ENCODE assay signal across 9 mouse cellular contexts in genomic region chr4:134393026-134393425, GRCm38 (mm10). TPM values are rescaled to one million over a fixed set of nuclear protein-coding genes. Genes with fewer than 3 reads are reported as not detected.
DNase-seq lines count a peak whose midpoint lies in the region; ATAC-seq and TF ChIP-seq lines count a peak whose summit lies in the region.
"Had no signal": no experiment of that assay in that cellular context is flagged by ENCODE, and none has a peak within 500 bp of the region (broad histone marks: within the 10 kb centered on the region; RNA-seq: fewer than 3 reads in every experiment).

No protein-coding gene starts in this region.

- H3K4me3 ChIP-seq in forebrain, embryonic 11.5 days (ENCODE audit: low read depth, low read length): no peak overlapping the region
- no peak overlapping the region for H3K4me3 ChIP-seq in forebrain, embryonic 16.5 days (replicated peaks; ENCODE audit: low read length)
- H3K4me3 ChIP-seq in midbrain, embryonic 11.5 days (ENCODE audit: low read depth, low read length): no peak overlapping the region
- no peak overlapping the region for H3K4me3 ChIP-seq in midbrain, embryonic 13.5 days (replicated peaks)
- H3K4me3 ChIP-seq in forebrain, postnatal 0 days (ENCODE audit: low read depth, low read length): no peak overlapping the region

- no peak overlapping the region for H3K4me2 ChIP-seq in forebrain, embryonic 11.5 days (ENCODE audit: low read depth, low read length, severe bottlenecking)
- no peak overlapping the region for H3K4me2 ChIP-seq in forebrain, embryonic 16.5 days (ENCODE audit: low read length)
- no peak overlapping the region for H3K4me2 ChIP-seq in midbrain, embryonic 11.5 days
- H3K4me2 ChIP-seq in midbrain, embryonic 13.5 days (replicated peaks): no peak overlapping the region
- no peak overlapping the region for H3K4me2 ChIP-seq in forebrain, postnatal 0 days (ENCODE audit: low read depth)

- WGBS in forebrain, embryonic 11.5 days: 24% methylated on average over 12 of the region's 12 CpGs
- 18% methylated on average over 12 of the region's 12 CpGs for WGBS in forebrain, embryonic 16.5 days
- WGBS in midbrain, embryonic 11.5 days: 22% methylated on average over 12 of the region's 12 CpGs
- 24% methylated on average over 12 of the region's 12 CpGs for WGBS in midbrain, embryonic 13.5 days
- WGBS in forebrain, postnatal 0 days: 16% methylated on average over 12 of the region's 12 CpGs

- H3K9me3 ChIP-seq in forebrain, embryonic 11.5 days (ENCODE audit: control insufficient read depth, low read length): peaks cover 2% of the 10 kb centered on the region; the same call in 1 of the 2 replicates
- no peaks in the 10 kb centered on the region for H3K9me3 ChIP-seq in forebrain, embryonic 16.5 days (ENCODE audit: control insufficient read depth, low read length)
- no peaks in the 10 kb centered on the region for H3K9me3 ChIP-seq in midbrain, embryonic 11.5 days (ENCODE audit: control insufficient read depth, low read length)
- H3K9me3 ChIP-seq in midbrain, embryonic 13.5 days: no peaks in the 10 kb centered on the region
- no peaks in the 10 kb centered on the region for H3K9me3 ChIP-seq in forebrain, postnatal 0 days (ENCODE audit: low read length)

- H3K9ac ChIP-seq in forebrain, embryonic 11.5 days (ENCODE audit: low read length): no peak overlapping the region
- H3K9ac ChIP-seq in forebrain, embryonic 16.5 days (replicated peaks; ENCODE audit: low read depth, low read length): no peak overlapping the region
- H3K9ac ChIP-seq in midbrain, embryonic 11.5 days (ENCODE audit: low read length): no peak overlapping the region
- H3K9ac ChIP-seq in midbrain, embryonic 13.5 days (replicated peaks): no peak overlapping the region
- H3K9ac ChIP-seq in forebrain, postnatal 0 days: no peak overlapping the region

- H3K27ac ChIP-seq in forebrain, embryonic 11.5 days (ENCODE audit: low read depth, low read length): no peak overlapping the region
- no peak overlapping the region for H3K27ac ChIP-seq in forebrain, embryonic 16.5 days (ENCODE audit: low read length)
- no peak overlapping the region for H3K27ac ChIP-seq in midbrain, embryonic 11.5 days (ENCODE audit: low read depth, low read length)
- no peak overlapping the region for H3K27ac ChIP-seq in midbrain, embryonic 13.5 days
- 0 out of 2 replicates have a peak overlapping the region, but pooled peaks have one; percentile 1 for H3K27ac ChIP-seq in forebrain, postnatal 0 days (ENCODE audit: low read depth, low read length)

- no peaks in the 10 kb centered on the region for H3K27me3 ChIP-seq in forebrain, embryonic 11.5 days (ENCODE audit: control insufficient read depth, insufficient read depth, low read length)
- no peaks in the 10 kb centered on the region for H3K27me3 ChIP-seq in forebrain, embryonic 16.5 days (replicated peaks; ENCODE audit: control insufficient read depth, insufficient read depth, low read length)
- no peaks in the 10 kb centered on the region for H3K27me3 ChIP-seq in midbrain, embryonic 11.5 days (ENCODE audit: control insufficient read depth, insufficient read depth, low read length)
- no peaks in the 10 kb centered on the region for H3K27me3 ChIP-seq in midbrain, embryonic 13.5 days
- H3K27me3 ChIP-seq in forebrain, postnatal 0 days (ENCODE audit: insufficient read depth, low read length): no peaks in the 10 kb centered on the region

- DNase-seq in forebrain, embryonic 11.5 days (ENCODE audit: low spot score): peak; percentile 68
- peak; percentile 86 for DNase-seq in midbrain, embryonic 11.5 days (ENCODE audit: low spot score, missing footprints)
- peak; percentile 65 for DNase-seq in forebrain, postnatal 0 days
- DNase-seq in retina, postnatal 1 day: peak; percentile 56
- no peak for DNase-seq in ovary, postnatal 36 days (ENCODE audit: low spot score)

- peaks cover 5% of the 10 kb centered on the region for H3K4me1 ChIP-seq in forebrain, embryonic 11.5 days (replicated peaks; ENCODE audit: control insufficient read depth, insufficient read depth, low read length)
- peaks cover 18% of the 10 kb centered on the region for H3K4me1 ChIP-seq in forebrain, embryonic 16.5 days (replicated peaks; ENCODE audit: control insufficient read depth, insufficient read depth, low read length)
- peaks cover 6% of the 10 kb centered on the region for H3K4me1 ChIP-seq in midbrain, embryonic 11.5 days (ENCODE audit: control insufficient read depth, insufficient read depth, low read length)
- peaks cover 10% of the 10 kb centered on the region for H3K4me1 ChIP-seq in midbrain, embryonic 13.5 days (replicated peaks)
- H3K4me1 ChIP-seq in forebrain, postnatal 0 days (ENCODE audit: insufficient read depth): peaks cover 4% of the 10 kb centered on the region; the same call in 1 of the 2 replicates

- 0 out of 2 replicates have a peak, but pooled peaks have one; percentile 11 for ATAC-seq in forebrain, embryonic 11.5 days (replicated peaks; ENCODE audit: low FRiP score)
- no peak for ATAC-seq in forebrain, embryonic 16.5 days
- ATAC-seq in midbrain, embryonic 11.5 days (ENCODE audit: low FRiP score): no peak
- ATAC-seq in midbrain, embryonic 13.5 days: no peak
- 0 out of 2 replicates have a peak, but pooled peaks have one; percentile 15 for ATAC-seq in forebrain, postnatal 0 days
- ATAC-seq in erythroid progenitor cell, adult 5-6 weeks (replicated peaks; ENCODE audit: low FRiP score, poor library complexity, severe bottlenecking): no peak

- TF ChIP-seq CTCF in forebrain, postnatal 0 days (IDR thresholded peaks at IDR 0.05; ENCODE audit: low read depth): peak; percentile 60

- H3K36me3 ChIP-seq in forebrain, embryonic 11.5 days (ENCODE audit: control insufficient read depth, insufficient read depth, low read length): no peaks in the 10 kb centered on the region
- no peaks in the 10 kb centered on the region for H3K36me3 ChIP-seq in forebrain, embryonic 16.5 days (ENCODE audit: control insufficient read depth, insufficient read depth)
- H3K36me3 ChIP-seq in midbrain, embryonic 11.5 days (ENCODE audit: control insufficient read depth, insufficient read depth, low read length): no peaks in the 10 kb centered on the region
- no peaks in the 10 kb centered on the region for H3K36me3 ChIP-seq in midbrain, embryonic 13.5 days
- H3K36me3 ChIP-seq in forebrain, postnatal 0 days (ENCODE audit: insufficient read depth): no peaks in the 10 kb centered on the region

RNA-seq across cellular contexts. Expression of gene Pafah2, which starts 3.1 kb away (rescaled TPM):
- polyA plus RNA-seq in forebrain, embryonic 11.5 days (2014; fragmentation: Nextera tagmentation; extraction: Ambion mirVana): 7.2 and 8.8 TPM in 2 replicates
- polyA plus RNA-seq in forebrain, embryonic 16.5 days (2015; fragmentation: Nextera tagmentation; extraction: Ambion mirVana): 8.1 and 9.3 TPM in 2 replicates
- polyA plus RNA-seq in midbrain, embryonic 11.5 days (2014; fragmentation: Nextera tagmentation; extraction: Ambion mirVana): 8.8 and 10.0 TPM in 2 replicates
- polyA plus RNA-seq in midbrain, embryonic 13.5 days (2015; fragmentation: Nextera tagmentation; extraction: Ambion mirVana): 6.4 and 6.6 TPM in 2 replicates
- total RNA-seq in forebrain, postnatal 0 days (2014; rRNA removed): 11.1 and 18.0 TPM in 2 replicates
- polyA plus RNA-seq in forebrain, postnatal 0 days (2015; fragmentation: Nextera tagmentation; extraction: Ambion mirVana): 6.4 and 7.6 TPM in 2 replicates
- total RNA-seq in erythroid progenitor cell, adult 5-6 weeks (2015; ENCODE audit: low replicate concordance): 1.8 and 4.2 TPM in 2 replicates
- 0.77 and 5.4 TPM in 2 replicates for total RNA-seq in erythroid progenitor cell, adult 5-6 weeks (2017; ENCODE audit: low replicate concordance)

RNA-seq across cellular contexts. Expression of gene Extl1, which starts 9.4 kb away (rescaled TPM):
- polyA plus RNA-seq in forebrain, embryonic 11.5 days (2014; fragmentation: Nextera tagmentation; extraction: Ambion mirVana): 0.15 and 0.71 TPM in 2 replicates
- 0.45 and 0.56 TPM in 2 replicates for polyA plus RNA-seq in forebrain, embryonic 16.5 days (2015; fragmentation: Nextera tagmentation; extraction: Ambion mirVana)
- polyA plus RNA-seq in midbrain, embryonic 11.5 days (2014; fragmentation: Nextera tagmentation; extraction: Ambion mirVana): 0.06 and 0.11 TPM in 2 replicates
- 0.16 and 0.40 TPM in 2 replicates for polyA plus RNA-seq in midbrain, embryonic 13.5 days (2015; fragmentation: Nextera tagmentation; extraction: Ambion mirVana)
- total RNA-seq in forebrain, postnatal 0 days (2014; rRNA removed): 0.95 and 1.4 TPM in 2 replicates
- 1.2 TPM in 2 replicates for polyA plus RNA-seq in forebrain, postnatal 0 days (2015; fragmentation: Nextera tagmentation; extraction: Ambion mirVana)
- total RNA-seq in erythroid progenitor cell, adult 5-6 weeks (2015; ENCODE audit: low replicate concordance): not detected in 2 replicates
- not detected in 2 replicates for total RNA-seq in erythroid progenitor cell, adult 5-6 weeks (2017; ENCODE audit: low replicate concordance)

RNA-seq across cellular contexts. Expression of gene Slc30a2, which starts 50.0 kb away (rescaled TPM):
- not detected in 2 replicates for polyA plus RNA-seq in forebrain, embryonic 11.5 days (2014; fragmentation: Nextera tagmentation; extraction: Ambion mirVana)
- polyA plus RNA-seq in forebrain, embryonic 16.5 days (2015; fragmentation: Nextera tagmentation; extraction: Ambion mirVana): 0.15 and 0.17 TPM in 2 replicates
- not detected in 2 replicates for polyA plus RNA-seq in midbrain, embryonic 11.5 days (2014; fragmentation: Nextera tagmentation; extraction: Ambion mirVana)
- 0.05 and 0.12 TPM in 2 replicates for polyA plus RNA-seq in midbrain, embryonic 13.5 days (2015; fragmentation: Nextera tagmentation; extraction: Ambion mirVana)
- 0.08 TPM in 1 of 2 replicates, not detected in the other for total RNA-seq in forebrain, postnatal 0 days (2014; rRNA removed)
- 0.15 and 0.28 TPM in 2 replicates for polyA plus RNA-seq in forebrain, postnatal 0 days (2015; fragmentation: Nextera tagmentation; extraction: Ambion mirVana)
- total RNA-seq in erythroid progenitor cell, adult 5-6 weeks (2015; ENCODE audit: low replicate concordance): not detected in 2 replicates
- not detected in 2 replicates for total RNA-seq in erythroid progenitor cell, adult 5-6 weeks (2017; ENCODE audit: low replicate concordance)
- total RNA-seq: left cerebral cortex, postnatal 10 days had no signal

Comparison
In these comparisons a context has a peak if more than half of its experiments do, and no peak if none do; other contexts are left out.
1. ATAC-seq: peak in forebrain, embryonic 11.5 days (single experiment) and forebrain, postnatal 0 days (single experiment); none in forebrain, embryonic 16.5 days (single experiment), midbrain, embryonic 11.5 days (single experiment), midbrain, embryonic 13.5 days (single experiment) and erythroid progenitor cell, adult 5-6 weeks (single experiment).